Mouse (Mus musculus) liver, postnatal 0 days (tissue): ENCODE data around the gene Pcgf2.

Experiments
- CTCF ChIP-seq: sonication (generic); IDR thresholded peaks from 2 replicates; pipeline ENCODE4 v1.5.1; 2016; ENCODE audit warnings: antibody characterized with exemption, low read depth
- EP300 ChIP-seq: IDR thresholded peaks from 2 replicates; pipeline ENCODE4 v1.6.1; 2016; ENCODE audit warnings: antibody characterized with exemption, low read depth, mild to moderate bottlenecking

DNA sequence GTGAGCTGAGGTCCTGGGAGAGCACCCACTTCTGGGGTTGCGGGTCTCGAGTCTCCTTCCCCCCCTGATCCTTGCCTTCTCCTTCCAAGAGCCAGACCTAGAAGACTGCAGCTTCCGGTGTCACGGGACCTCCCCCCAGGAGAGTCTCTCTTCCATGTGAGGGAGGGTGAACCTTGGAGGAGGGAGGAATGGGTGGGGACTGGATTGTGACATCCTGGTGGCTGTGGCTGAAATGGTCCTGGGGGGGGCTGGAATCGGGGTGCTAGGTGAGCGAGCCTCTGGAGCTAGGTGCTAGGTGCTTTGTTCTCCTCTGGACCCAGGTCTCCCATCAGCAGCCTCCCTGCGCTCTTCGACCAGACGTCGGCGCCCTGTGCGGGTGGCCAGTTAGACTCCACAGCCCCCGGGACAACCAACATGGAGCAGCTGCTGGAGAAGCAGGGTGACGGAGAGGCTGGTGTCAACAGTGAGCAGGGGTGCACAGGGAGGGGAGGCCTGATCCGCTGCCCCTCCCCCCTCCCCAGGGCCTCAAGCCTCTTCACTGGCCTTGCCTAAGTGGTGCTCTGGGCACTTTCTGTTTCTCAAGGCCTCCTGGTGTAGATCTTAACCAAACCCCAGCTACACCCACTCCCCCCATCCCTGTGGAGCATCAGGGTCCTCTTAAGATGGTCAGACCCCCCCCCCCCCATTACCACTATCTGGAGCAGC, 24.1 kb downstream of the Pcgf2 start:
- TF ChIP-seq EP300 = no peak
- TF ChIP-seq CTCF = no peak
